Mouse (Mus musculus): ENCODE results near the gene Map10.

Map10 gene

GRCm38 (mm10) chr8:125670906-125671305 is 1.3 kb downstream of the Map10 start:
- no peak for DNase-seq

GRCm38 (mm10) chr8:125671371-125671770 is 1.8 kb downstream of the Map10 start:
- DNase-seq: no peak

- no peak for DNase-seq
Measured at GRCm38 (mm10) chr8:125675796-125676195, 6.2 kb downstream of the Map10 start.

- DNase-seq: no peak
Measured at GRCm38 (mm10) chr8:125677484-125677883, 7.9 kb downstream of the Map10 start.

- no peak for DNase-seq
Measured at GRCm38 (mm10) chr8:125678854-125679648, 9.4 kb downstream of the Map10 start.

GRCm38 (mm10) chr8:125680851-125681408 is 11.3 kb downstream of the Map10 start:
- no peak for DNase-seq

- peak; percentile 37 for DNase-seq
Measured at GRCm38 (mm10) chr8:125685216-125685760, 15.7 kb downstream of the Map10 start.

GRCm38 (mm10) chr8:125686221-125686865 is 16.7 kb downstream of the Map10 start:
- no peak for DNase-seq

GRCm38 (mm10) chr8:125690166-125690915 is 20.7 kb downstream of the Map10 start:
- DNase-seq: no peak

- DNase-seq: no peak
Measured at GRCm38 (mm10) chr8:125690961-125691360, 21.3 kb downstream of the Map10 start.

GRCm38 (mm10) chr8:125692447-125692846 is 22.8 kb downstream of the Map10 start:
- DNase-seq: no peak

GRCm38 (mm10) chr8:125693197-125693596 is 23.6 kb downstream of the Map10 start:
- DNase-seq: no peak

- no peak for DNase-seq
Measured at GRCm38 (mm10) chr8:125695951-125696350, 26.3 kb downstream of the Map10 start.

GRCm38 (mm10) chr8:125699391-125700025 is 29.9 kb downstream of the Map10 start:
- DNase-seq: no peak

GRCm38 (mm10) chr8:125700407-125700806 is 30.8 kb downstream of the Map10 start:
- no peak for DNase-seq

GRCm38 (mm10) chr8:125702868-125703473 is 33.4 kb downstream of the Map10 start:
- DNase-seq: no peak

- no peak for DNase-seq
Measured at GRCm38 (mm10) chr8:125704434-125704833, 34.8 kb downstream of the Map10 start.

GRCm38 (mm10) chr8:125705816-125706215 is 36.2 kb downstream of the Map10 start:
- no peak for DNase-seq

- DNase-seq: no peak
Measured at GRCm38 (mm10) chr8:125709171-125709570, 39.6 kb downstream of the Map10 start.

- no peak for DNase-seq
Measured at GRCm38 (mm10) chr8:125711514-125711913, 41.9 kb downstream of the Map10 start.

GRCm38 (mm10) chr8:125716211-125716610 is 46.6 kb downstream of the Map10 start:
- DNase-seq: no peak

- peak; percentile 27 for DNase-seq
Measured at GRCm38 (mm10) chr8:125716613-125717012, 47.0 kb downstream of the Map10 start.

Data from embryo, embryonic 11 days (tissue).